Mouse (Mus musculus) ES-Bruce4 (cell line): Measurements from ENCODE around the gene Cdh12. TPM values are rescaled to one million over a fixed set of nuclear protein-coding genes. Genes with fewer than 3 reads are reported as not detected.

Experiments
- H3K27ac ChIP-seq: 2 replicates; pipeline ENCODE4 v1.5.1; 2012; ENCODE audit warnings: low read length, inconsistent platforms; ENCODE audit not compliant: insufficient read depth
- H3K27me3 ChIP-seq: 2 replicates; pipeline ENCODE4 v1.6.1; 2012; ENCODE audit warnings: mild to moderate bottlenecking, low read length, inconsistent platforms; ENCODE audit not compliant: control insufficient read depth, poor library complexity, insufficient read depth, severe bottlenecking
- H3K36me3 ChIP-seq: 2 replicates; pipeline ENCODE4 v1.6.1; 2012; ENCODE audit warnings: inconsistent platforms, mild to moderate bottlenecking, low read length, moderate library complexity; ENCODE audit not compliant: control insufficient read depth, poor library complexity, insufficient read depth, severe bottlenecking
- H3K4me1 ChIP-seq: one replicate; pipeline ENCODE4 v1.8.1; 2011; ENCODE audit warnings: low read length; ENCODE audit not compliant: control insufficient read depth, insufficient read depth
- H3K4me3 ChIP-seq: 2 replicates; pipeline ENCODE4 v1.5.1; 2011; ENCODE audit warnings: low read depth, mild to moderate bottlenecking, low read length
- H3K9ac ChIP-seq: 2 replicates; pipeline ENCODE4 v1.6.1; 2012; ENCODE audit warnings: low read depth, mild to moderate bottlenecking, inconsistent platforms; ENCODE audit not compliant: poor library complexity, severe bottlenecking
- H3K9me3 ChIP-seq: replicated peaks from 2 replicates; pipeline ENCODE4 v1.6.1; 2012; ENCODE audit warnings: mild to moderate bottlenecking, low read length, inconsistent platforms; ENCODE audit not compliant: control insufficient read depth, poor library complexity, insufficient read depth, severe bottlenecking
- CTCF ChIP-seq: IDR thresholded peaks from one replicate; pipeline ENCODE4 v1.8.1; 2011; ENCODE audit warnings: low read depth, low read length
- EP300 ChIP-seq: IDR thresholded peaks from 2 replicates; pipeline ENCODE4 v1.6.1; 2011; ENCODE audit warnings: low read depth, low read length; ENCODE audit not compliant: insufficient read depth
- POLR2A ChIP-seq: IDR thresholded peaks from one replicate; pipeline ENCODE4 v1.8.1; 2011; ENCODE audit warnings: low read length; ENCODE audit not compliant: insufficient read depth
- polyA plus RNA-seq: library from polyadenylated mRNA; stranded (reverse); fragments of >200 nt; gene quantifications from 2 replicates; pipeline ENCODE4 v1.2.4, GENCODE M21; 2011; ENCODE audit warnings: low read depth; ENCODE audit not compliant: missing spikeins, insufficient read depth, insufficient read length

Gene Cdh12
- polyA plus RNA-seq, 1 experiment = not detected

- Histone ChIP-seq H3K9me3 (no peaks in the 10 kb centered on the region), H3K4me1 (no peaks in the 10 kb centered on the region), H3K27ac (no peak overlapping the region), H3K36me3 (no peaks in the 10 kb centered on the region), H3K27me3 (no peaks in the 10 kb centered on the region; the same call in 1 of the 2 replicates), H3K4me3 (no peak overlapping the region), H3K9ac (no peak overlapping the region)
- no peak for TF ChIP-seq CTCF
- TF ChIP-seq POLR2A = no peak
- TF ChIP-seq EP300 = no peak
Measured at GRCm38 (mm10) chr15:21604510-21604909, 1155.4 kb downstream of the Cdh12 start.

Other genes with a start within 250 kb of the Cdh12 start
- gene Acot10, start 217.5 kb downstream of the Cdh12 start, polyA plus RNA-seq = 0.45 TPM in 1 of 2 replicates, not detected in the other